Mouse (Mus musculus) heart, embryonic 10.5 days (tissue): ENCODE data around the gene Fndc8. TPM values are rescaled to one million over a fixed set of nuclear protein-coding genes. Genes with fewer than 3 reads are reported as not detected.
"Not testable (repeated sequence)": the region's sequence is repeated elsewhere in the genome, so short reads cannot be mapped to it uniquely, and the experiment has no call there.

ENCODE experiments used
- DNase-seq: peaks from one replicate; pipeline ENCODE4 v3.0.0-alpha.2; 2017; ENCODE audit warnings: low spot score
- H3K27ac ChIP-seq: fragments of 300-500 bp; sonication (generic); 2 replicates; pipeline ENCODE4 v1.5.1; 2016; ENCODE audit warnings: mild to moderate bottlenecking
- H3K27me3 ChIP-seq: fragments of 300-500 bp; sonication (generic); 2 replicates; pipeline ENCODE4 v1.6.1; 2016; ENCODE audit warnings: mild to moderate bottlenecking; ENCODE audit not compliant: poor library complexity, insufficient read depth, severe bottlenecking
- H3K36me3 ChIP-seq: fragments of 300-500 bp; sonication (generic); 2 replicates; pipeline ENCODE4 v1.6.1; 2016; ENCODE audit warnings: mild to moderate bottlenecking, moderate library complexity
- H3K4me1 ChIP-seq: fragments of 300-500 bp; sonication (generic); 2 replicates; pipeline ENCODE4 v1.6.1; 2016; ENCODE audit warnings: mild to moderate bottlenecking
- H3K4me3 ChIP-seq: fragments of 300-500 bp; sonication (generic); 2 replicates; pipeline ENCODE4 v1.5.1; 2016; ENCODE audit warnings: mild to moderate bottlenecking, moderate library complexity
- H3K9me3 ChIP-seq: fragments of 300-500 bp; sonication (generic); 2 replicates; pipeline ENCODE4 v1.6.1; 2016; ENCODE audit warnings: mild to moderate bottlenecking, moderate library complexity
- WGBS: fragments of 180-500 bp; shearing (Covaris S2); methylation state at CpG from one replicate; pipeline ENCODE4 v1.1.7; 2016; 5-methylcytosine and 5-hydroxymethylcytosine counted together
- polyA plus RNA-seq: library from polyadenylated mRNA; unstranded; fragments of >200 nt; fragmentation: Nextera tagmentation; extraction: Ambion mirVana; gene quantifications from 2 replicates; pipeline ENCODE4 v1.2.1, GENCODE M21; 2016

The Fndc8 gene
- polyA plus RNA-seq, 1 experiment from 2014 or later: 0.11 TPM

GRCm38 (mm10) chr11:82905816-82906215, 13.9 kb downstream of the Fndc8 start:
- Histone ChIP-seq H3K27ac (no peak overlapping the region), H3K4me1 (peaks cover 35% of the 10 kb centered on the region), H3K27me3 (no peaks in the 10 kb centered on the region), H3K4me3 (no peak overlapping the region), H3K9me3 (no peaks in the 10 kb centered on the region), H3K36me3 (peaks cover 62% of the 10 kb centered on the region)
- no peak for DNase-seq
- 90% methylated on average over 5 of the region's 5 CpGs for WGBS

GRCm38 (mm10) chr11:82907651-82908607, 16.0 kb downstream of the Fndc8 start, which contains the start of gene Nle1:
Nle1 (minus strand) TSS chr11:82908411.
- Histone ChIP-seq H3K27me3 (no peaks in the 10 kb centered on the region), H3K36me3 (peaks cover 41% of the 10 kb centered on the region), H3K4me1 (peaks cover 48% of the 10 kb centered on the region), H3K4me3 (peak within 1 kb of the TSS; percentile 85), H3K9me3 (no peaks in the 10 kb centered on the region), H3K27ac (peak within 1 kb of the TSS; percentile 88)
- peak; percentile 94 for DNase-seq
- WGBS: 1% methylated on average over 73 of the region's 73 CpGs

- H3K4me1 ChIP-seq: peaks cover 53% of the 10 kb centered on the region
- peak overlapping the region; percentile 88 for H3K27ac ChIP-seq
- no peaks in the 10 kb centered on the region for H3K9me3 ChIP-seq
- peaks cover 39% of the 10 kb centered on the region for H3K36me3 ChIP-seq
- H3K27me3 ChIP-seq: no peaks in the 10 kb centered on the region
- no peak for DNase-seq
- WGBS: 53% methylated on average over 5 of the region's 10 CpGs
- peak overlapping the region; percentile 85 for H3K4me3 ChIP-seq
Measured at GRCm38 (mm10) chr11:82908608-82908989, 16.7 kb downstream of the Fndc8 start.

GRCm38 (mm10) chr11:82910250-82910649, 18.3 kb downstream of the Fndc8 start, which contains the start of gene Unc45b:
Unc45b (plus strand) TSS chr11:82910550.
- H3K27ac ChIP-seq: peak within 1 kb of the TSS; percentile 94
- peaks cover 64% of the 10 kb centered on the region for H3K4me1 ChIP-seq
- peaks cover 32% of the 10 kb centered on the region for H3K36me3 ChIP-seq
- H3K9me3 ChIP-seq: no peaks in the 10 kb centered on the region
- 55% methylated on average over 4 of the region's 4 CpGs for WGBS
- H3K4me3 ChIP-seq: peak within 1 kb of the TSS; percentile 64
- no peak for DNase-seq
- no peaks in the 10 kb centered on the region for H3K27me3 ChIP-seq

- peaks cover 31% of the 10 kb centered on the region for H3K36me3 ChIP-seq
- peak; percentile 94 for DNase-seq
- peaks cover 64% of the 10 kb centered on the region for H3K4me1 ChIP-seq
- H3K4me3 ChIP-seq: peak overlapping the region; percentile 64
- H3K27me3 ChIP-seq: no peaks in the 10 kb centered on the region
- whole genome bisulfite sequencing: 22% methylated on average over 11 of the region's 11 CpGs
- H3K9me3 ChIP-seq: no peaks in the 10 kb centered on the region
- peak overlapping the region; percentile 94 for H3K27ac ChIP-seq
Measured at GRCm38 (mm10) chr11:82910679-82911389, 18.9 kb downstream of the Fndc8 start.

GRCm38 (mm10) chr11:82914711-82915352, 22.9 kb downstream of the Fndc8 start:
- H3K4me3 ChIP-seq: peak overlapping the region; percentile 33
- peak; percentile 89 for DNase-seq
- H3K27ac ChIP-seq: 0 out of 2 replicates have a peak overlapping the region, but pooled peaks have one; percentile 16
- peaks cover 45% of the 10 kb centered on the region for H3K4me1 ChIP-seq
- H3K36me3 ChIP-seq: peaks cover 50% of the 10 kb centered on the region
- WGBS: 8% methylated on average over 16 of the region's 16 CpGs
- no peaks in the 10 kb centered on the region for H3K27me3 ChIP-seq
- no peaks in the 10 kb centered on the region for H3K9me3 ChIP-seq

- H3K27me3 ChIP-seq: 0 out of 2 replicates have a peak, but pooled peaks cover 5% of the 10 kb centered on the region
- no peaks in the 10 kb centered on the region for H3K9me3 ChIP-seq
- 55% methylated on average over 10 of the region's 10 CpGs for WGBS
- peaks cover 13% of the 10 kb centered on the region for H3K4me1 ChIP-seq
- H3K27ac ChIP-seq: no peak overlapping the region
- H3K4me3 ChIP-seq: no peak overlapping the region
- no peak for DNase-seq
- peaks cover 87% of the 10 kb centered on the region for H3K36me3 ChIP-seq
Measured at GRCm38 (mm10) chr11:82920768-82921167, 28.8 kb downstream of the Fndc8 start.

GRCm38 (mm10) chr11:82921691-82922090, 29.8 kb downstream of the Fndc8 start:
- Histone ChIP-seq H3K27me3 (0 out of 2 replicates have a peak, but pooled peaks cover 5% of the 10 kb centered on the region), H3K36me3 (peaks cover 89% of the 10 kb centered on the region), H3K4me3 (no peak overlapping the region), H3K27ac (no peak overlapping the region), H3K9me3 (no peaks in the 10 kb centered on the region), H3K4me1 (peaks cover 14% of the 10 kb centered on the region)
- no peak for DNase-seq
- WGBS: 70% methylated on average over 4 of the region's 4 CpGs

- H3K27ac ChIP-seq, H3K9me3 ChIP-seq, DNase-seq, H3K4me3 ChIP-seq: not testable (repeated sequence)
- H3K27me3 ChIP-seq: peaks cover 18% of the 10 kb centered on the region
- H3K36me3 ChIP-seq: peaks cover 92% of the 10 kb centered on the region
- H3K4me1 ChIP-seq: peaks cover 18% of the 10 kb centered on the region
- WGBS: 87% methylated on average over 6 of the region's 6 CpGs
Measured at GRCm38 (mm10) chr11:82923910-82924309, 32.0 kb downstream of the Fndc8 start.

- H3K4me3 ChIP-seq: no peak overlapping the region
- H3K36me3 ChIP-seq: peaks cover 85% of the 10 kb centered on the region
- H3K9me3 ChIP-seq: no peaks in the 10 kb centered on the region
- no peak overlapping the region for H3K27ac ChIP-seq
- H3K27me3 ChIP-seq: peaks cover 40% of the 10 kb centered on the region
- 34% methylated on average over 20 of the region's 20 CpGs for WGBS
- H3K4me1 ChIP-seq: peaks cover 23% of the 10 kb centered on the region
- DNase-seq: no peak
Measured at GRCm38 (mm10) chr11:82928897-82929632, 37.1 kb downstream of the Fndc8 start.

- 70% methylated on average over 3 of the region's 3 CpGs for WGBS
- Histone ChIP-seq H3K27me3 (peaks cover 45% of the 10 kb centered on the region), H3K36me3 (peaks cover 86% of the 10 kb centered on the region), H3K4me1 (peaks cover 23% of the 10 kb centered on the region), H3K27ac (no peak overlapping the region), H3K9me3 (no peaks in the 10 kb centered on the region), H3K4me3 (peak overlapping the region; percentile 59; the same call in 1 of the 2 replicates)
- no peak for DNase-seq
Measured at GRCm38 (mm10) chr11:82929633-82929950, 37.7 kb downstream of the Fndc8 start.

- not testable (repeated sequence) for H3K9me3 ChIP-seq, DNase-seq
- Histone ChIP-seq H3K36me3 (peaks cover 84% of the 10 kb centered on the region), H3K27me3 (peaks cover 52% of the 10 kb centered on the region), H3K4me3 (peak overlapping the region; percentile 59), H3K27ac (peak overlapping the region; percentile 38; the same call in 1 of the 2 replicates), H3K4me1 (peaks cover 17% of the 10 kb centered on the region; the same call in 1 of the 2 replicates)
- 4% methylated on average over 84 of the region's 85 CpGs for WGBS
Measured at GRCm38 (mm10) chr11:82930391-82930955, 38.5 kb downstream of the Fndc8 start.
